Mouse (Mus musculus): ENCODE results near the gene Rnf180.

- TF ChIP-seq CTCF (IDR thresholded peaks at IDR 0.05) (no peak), EP300 (IDR thresholded peaks at IDR 0.05) (no peak)
Measured at GRCm38 (mm10) chr13:105290594-105290993, 4.0 kb downstream of the Rnf180 start.

Data from lung, postnatal 0 days (tissue).